Mouse (Mus musculus) E14TG2a.4 (cell line): ENCODE results near the gene Lrp11.
A peak's percentile ranks its signal among the peaks of the same experiment; 100 is the strongest.

Experiments
- H3K27me3 ChIP-seq: 2 replicates; pipeline ENCODE4 v1.6.1; 2014; ENCODE audit warnings: low read length, control low read depth; ENCODE audit not compliant: insufficient read depth
- H3K36me3 ChIP-seq: 2 replicates; pipeline ENCODE4 v1.6.1; 2014; ENCODE audit warnings: low read length, control low read depth; ENCODE audit not compliant: insufficient read depth
- H3K4me1 ChIP-seq: replicated peaks from 2 replicates; pipeline ENCODE4 v1.6.1; 2014; ENCODE audit warnings: low read depth, low read length, control low read depth
- H3K4me3 ChIP-seq: replicated peaks from 2 replicates; pipeline ENCODE4 v1.5.1; 2014; ENCODE audit warnings: mild to moderate bottlenecking, low read length
- H3K9me3 ChIP-seq: 2 replicates; pipeline ENCODE4 v1.6.1; 2014; ENCODE audit warnings: low read length, control low read depth
- CTCF ChIP-seq: conservative IDR thresholded peaks from 2 replicates; pipeline ENCODE4 v1.5.1; 2014; ENCODE audit warnings: low read length
- NANOG ChIP-seq: IDR thresholded peaks from 2 replicates; pipeline ENCODE4 v1.6.1; 2014; ENCODE audit warnings: borderline replicate concordance, low read length, mixed read lengths
- POU5F1 ChIP-seq: IDR thresholded peaks from 2 replicates; pipeline ENCODE4 v1.6.1; 2014; ENCODE audit warnings: low read length, borderline replicate concordance

Gene Lrp11

GRCm38 (mm10) chr10:7589592-7590233, at the start of gene Lrp11:
Gene Lrp11 (plus strand): TSS chr10:7589800.
- TF ChIP-seq NANOG (no peak), POU5F1 (no peak), CTCF (no peak)
- no peaks in the 10 kb centered on the region for H3K9me3 ChIP-seq
- 0 out of 2 replicates have a peak, but pooled peaks cover 3% of the 10 kb centered on the region for H3K36me3 ChIP-seq
- H3K4me1 ChIP-seq, result peaks cover 44% of the 10 kb centered on the region
- peaks cover 13% of the 10 kb centered on the region for H3K27me3 ChIP-seq
- peak within 1 kb of the TSS; percentile 99 for H3K4me3 ChIP-seq

- TF ChIP-seq POU5F1 (no peak), CTCF (peak; percentile 30)
- Histone ChIP-seq H3K27me3 (no peaks in the 10 kb centered on the region), H3K4me3 (no peak overlapping the region), H3K9me3 (no peaks in the 10 kb centered on the region; the same call in 1 of the 2 replicates), H3K4me1 (peaks cover 12% of the 10 kb centered on the region), H3K36me3 (no peaks in the 10 kb centered on the region)
These were observed 11.6 kb upstream of the Lrp11 start for GRCm38 (mm10) chr10:7578002-7578401.

DNA sequence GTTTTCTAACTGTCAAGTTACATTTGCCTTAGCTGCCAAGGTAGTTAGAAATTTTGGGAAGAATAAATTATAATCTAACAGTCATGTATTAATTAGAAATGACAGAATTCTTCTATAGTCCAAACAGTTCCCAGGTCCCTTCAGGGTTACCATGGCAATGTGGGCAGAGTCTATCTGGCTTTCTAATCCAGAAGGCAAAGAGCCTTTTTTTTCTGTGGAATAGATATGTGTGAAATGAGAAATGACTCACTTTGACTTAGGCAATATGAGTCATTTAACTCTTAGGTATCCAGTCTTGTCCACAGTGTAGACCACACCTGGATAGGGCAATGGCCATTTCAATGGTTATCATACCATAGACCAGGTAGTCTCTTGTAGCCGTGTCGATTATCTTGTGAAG, 8.2 kb upstream of the Lrp11 start:
- no peak for TF ChIP-seq CTCF
- TF ChIP-seq POU5F1, result no peak
- no peak for TF ChIP-seq NANOG
- peaks cover 17% of the 10 kb centered on the region for H3K27me3 ChIP-seq
- H3K9me3 ChIP-seq, result no peaks in the 10 kb centered on the region; the same call in 1 of the 2 replicates
- H3K4me3 ChIP-seq, result no peak overlapping the region
- no peaks in the 10 kb centered on the region for H3K36me3 ChIP-seq
- H3K4me1 ChIP-seq, result peaks cover 26% of the 10 kb centered on the region

DNA sequence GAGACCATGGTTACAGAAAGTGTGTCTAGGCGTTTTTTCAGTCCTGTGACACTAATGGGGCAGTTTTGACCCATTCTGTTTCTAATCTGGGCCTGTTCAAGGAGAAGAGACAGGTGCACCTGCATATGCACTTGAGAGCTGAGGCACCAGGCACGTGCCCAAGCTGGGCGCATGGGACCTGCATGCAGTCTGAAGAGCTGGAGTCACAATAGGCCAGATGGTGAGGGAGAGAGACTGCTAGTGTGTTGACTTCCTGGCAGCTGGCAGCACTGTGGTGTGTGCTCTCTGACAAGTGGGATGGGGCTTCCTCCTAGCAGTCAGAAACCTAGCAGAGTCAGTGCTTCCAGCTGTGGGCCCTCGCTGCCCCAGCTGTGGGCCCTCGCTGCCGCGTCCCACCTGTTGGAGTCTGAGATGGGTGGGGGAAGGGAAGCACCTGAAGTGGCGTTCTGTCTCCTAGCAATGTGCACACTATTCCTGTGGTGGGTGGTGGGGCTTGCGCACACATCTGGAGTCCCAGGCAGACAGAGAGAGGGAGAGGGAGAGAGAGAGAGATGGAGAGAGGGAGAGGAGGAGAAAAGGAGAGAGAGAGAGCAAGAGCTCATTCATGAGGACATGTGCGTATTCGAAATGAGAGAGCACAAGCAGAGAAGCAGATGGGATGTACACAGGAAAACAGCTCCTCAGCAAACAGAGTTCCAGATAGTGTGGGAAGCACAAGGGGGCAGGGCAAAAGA, 7.3 kb upstream of the Lrp11 start:
- TF ChIP-seq NANOG (no peak), POU5F1 (no peak), CTCF (no peak)

GRCm38 (mm10) chr10:7582891-7583557, 6.6 kb upstream of the Lrp11 start:
- H3K36me3 ChIP-seq, result no peaks in the 10 kb centered on the region
- TF ChIP-seq CTCF (no peak), POU5F1 (no peak), NANOG (no peak)

More for the DNA sequence above, 7.3 kb upstream of the Lrp11 start:
- Histone ChIP-seq H3K4me3 (peak overlapping the region; percentile 53), H3K36me3 (no peaks in the 10 kb centered on the region), H3K9me3 (no peaks in the 10 kb centered on the region; the same call in 1 of the 2 replicates), H3K27me3 (peaks cover 17% of the 10 kb centered on the region), H3K4me1 (peaks cover 26% of the 10 kb centered on the region)

DNA sequence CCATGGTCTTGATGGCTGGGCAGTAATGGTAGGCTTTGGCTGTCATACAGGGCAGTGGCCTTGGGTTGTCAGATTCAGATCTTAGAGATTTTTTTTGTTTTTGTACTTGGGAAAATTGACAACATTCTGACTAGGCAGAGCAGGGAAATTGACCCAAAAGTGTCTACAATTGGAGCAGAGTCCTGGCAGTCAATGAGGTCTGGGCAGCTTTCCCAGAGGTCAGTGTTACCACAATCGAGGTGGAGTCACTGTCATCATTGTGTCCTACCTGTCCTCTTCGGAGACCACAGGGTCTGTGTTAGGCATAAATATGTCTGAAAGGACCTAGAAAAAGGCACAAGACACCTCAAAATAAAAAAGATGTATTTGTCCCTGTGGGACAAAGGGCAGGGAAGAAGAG, 2.8 kb upstream of the Lrp11 start:
- H3K4me1 ChIP-seq, result peaks cover 48% of the 10 kb centered on the region
- H3K9me3 ChIP-seq, result no peaks in the 10 kb centered on the region
- TF ChIP-seq NANOG, result no peak
- no peak for TF ChIP-seq CTCF
- TF ChIP-seq POU5F1, result no peak
- H3K4me3 ChIP-seq, result no peak overlapping the region
- peaks cover 23% of the 10 kb centered on the region for H3K27me3 ChIP-seq
- no peaks in the 10 kb centered on the region for H3K36me3 ChIP-seq

More at GRCm38 (mm10) chr10:7582891-7583557, 6.6 kb upstream of the Lrp11 start:
- no peaks in the 10 kb centered on the region; the same call in 1 of the 2 replicates for H3K9me3 ChIP-seq
- peak overlapping the region; percentile 53 for H3K4me3 ChIP-seq
- H3K27me3 ChIP-seq, result peaks cover 17% of the 10 kb centered on the region
- H3K4me1 ChIP-seq, result peaks cover 26% of the 10 kb centered on the region

DNA sequence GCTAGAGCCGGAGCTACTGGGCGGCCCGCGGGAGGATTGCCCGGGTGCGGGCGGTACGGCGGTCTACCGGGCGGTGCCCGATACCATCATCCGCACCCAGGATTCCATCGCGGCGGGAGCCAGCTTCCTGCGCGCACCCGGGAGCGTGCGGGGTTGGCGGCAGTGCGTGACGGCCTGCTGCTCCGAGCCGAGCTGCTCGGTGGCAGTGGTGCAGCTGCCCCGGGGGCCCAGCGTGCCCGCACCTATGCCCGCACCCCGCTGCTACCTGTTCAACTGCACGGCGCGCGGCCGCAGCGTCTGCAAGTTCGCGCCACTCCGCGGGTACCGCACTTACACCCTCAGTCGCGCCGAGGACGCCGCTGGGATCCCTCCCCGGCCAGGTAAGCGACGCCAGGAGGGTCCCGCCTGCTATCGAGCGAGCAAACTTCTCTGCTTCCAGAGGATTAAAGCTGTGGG, 662 bp downstream of the Lrp11 start:
- Histone ChIP-seq H3K4me1 (peaks cover 46% of the 10 kb centered on the region), H3K36me3 (0 out of 2 replicates have a peak, but pooled peaks cover 3% of the 10 kb centered on the region), H3K27me3 (peaks cover 13% of the 10 kb centered on the region), H3K4me3 (peak overlapping the region; percentile 99), H3K9me3 (no peaks in the 10 kb centered on the region)
- no peak for TF ChIP-seq POU5F1
- no peak for TF ChIP-seq CTCF
- no peak for TF ChIP-seq NANOG

- peaks cover 9% of the 10 kb centered on the region for H3K27me3 ChIP-seq
- H3K9me3 ChIP-seq, result no peaks in the 10 kb centered on the region
- peaks cover 42% of the 10 kb centered on the region for H3K4me1 ChIP-seq
- 0 out of 2 replicates have a peak, but pooled peaks cover 3% of the 10 kb centered on the region for H3K36me3 ChIP-seq
- H3K4me3 ChIP-seq, result peak overlapping the region; percentile 99
- no peak for TF ChIP-seq NANOG
- TF ChIP-seq CTCF, result no peak
- TF ChIP-seq POU5F1, result no peak
These were observed 1.2 kb downstream of the Lrp11 start for GRCm38 (mm10) chr10:7590792-7591191.
